Mouse (Mus musculus) embryonic facial prominence, embryonic 12.5 days (tissue): ENCODE measurements around the gene Abhd12b. TPM values are rescaled to one million over a fixed set of nuclear protein-coding genes. Genes with fewer than 3 reads are reported as not detected.
A peak's percentile ranks its signal among the peaks of the same experiment; 100 is the strongest.

Experiments used
- ATAC-seq: fragments of 200-750 bp; cut with Nextera tagmentation; 2 replicates; pipeline ENCODE4 v1.8.0; 2017; ENCODE audit not compliant: insufficient number of reproducible peaks, insufficient read depth, low FRiP score, low TSS enrichment
- H3K27ac ChIP-seq: fragments of 300-500 bp; sonication (generic); 2 replicates; pipeline ENCODE4 v1.5.1; 2016; ENCODE audit warnings: mild to moderate bottlenecking
- H3K27me3 ChIP-seq: fragments of 300-500 bp; sonication (generic); 2 replicates; pipeline ENCODE4 v1.6.1; 2016; ENCODE audit warnings: mild to moderate bottlenecking, moderate library complexity
- H3K36me3 ChIP-seq: fragments of 300-500 bp; sonication (generic); 2 replicates; pipeline ENCODE4 v1.6.1; 2016; ENCODE audit warnings: mild to moderate bottlenecking
- H3K4me1 ChIP-seq: fragments of 300-500 bp; sonication (generic); 2 replicates; pipeline ENCODE4 v1.6.1; 2016
- H3K4me2 ChIP-seq: fragments of 300-500 bp; sonication (generic); replicated peaks from 2 replicates; pipeline ENCODE4 v1.6.1; 2016; ENCODE audit warnings: mild to moderate bottlenecking, moderate library complexity
- H3K4me3 ChIP-seq: fragments of 300-500 bp; sonication (generic); 2 replicates; pipeline ENCODE4 v1.5.1; 2016; ENCODE audit warnings: mild to moderate bottlenecking
- H3K9ac ChIP-seq: fragments of 300-500 bp; sonication (generic); 2 replicates; pipeline ENCODE4 v1.6.1; 2016; ENCODE audit warnings: mild to moderate bottlenecking, moderate library complexity
- H3K9me3 ChIP-seq: fragments of 300-500 bp; sonication (generic); 2 replicates; pipeline ENCODE4 v1.6.1; 2016; ENCODE audit warnings: mild to moderate bottlenecking, moderate library complexity
- WGBS: fragments of 180-500 bp; shearing (Covaris S2); methylation state at CpG from one replicate; pipeline ENCODE4 v1.1.7; 2016; 5-methylcytosine and 5-hydroxymethylcytosine counted together
- polyA plus RNA-seq: library from polyadenylated mRNA; unstranded; fragments of >200 nt; fragmentation: Nextera tagmentation; extraction: Ambion mirVana; gene quantifications from 2 replicates; pipeline ENCODE4 v1.2.1, GENCODE M21; 2016

Gene Abhd12b
- 0.09 and 0.25 TPM in 2 replicates for polyA plus RNA-seq

DNA sequence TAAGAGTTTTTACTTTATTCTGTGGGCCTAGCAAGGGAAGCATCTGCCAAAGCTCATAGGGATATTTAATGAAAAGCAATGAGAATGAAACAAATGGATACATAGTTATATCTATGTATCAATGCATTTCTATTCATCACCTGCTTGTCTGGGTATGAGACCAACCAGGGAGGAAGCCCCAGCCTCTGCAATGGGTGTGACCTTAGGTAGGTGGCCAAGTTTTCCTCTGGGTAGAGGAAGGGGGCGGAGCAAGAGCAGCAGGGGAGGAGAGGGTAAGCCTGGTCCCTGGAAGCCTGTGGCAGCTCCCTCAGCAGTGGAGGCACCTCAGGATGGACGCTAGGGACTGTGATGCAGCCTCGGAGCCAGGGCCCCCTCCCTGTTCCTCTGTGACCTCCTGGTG is at the start of gene Abhd12b:
Gene Abhd12b (plus strand): TSS at position 301 of the 400 bp plus-strand sequence.
- Histone ChIP-seq H3K9ac (no peak within 1 kb of the TSS), H3K27ac (no peak within 1 kb of the TSS), H3K4me3 (no peak within 1 kb of the TSS), H3K9me3 (no peaks in the 10 kb centered on the region), H3K4me1 (peaks cover 6% of the 10 kb centered on the region), H3K4me2 (no peak within 1 kb of the TSS), H3K36me3 (no peaks in the 10 kb centered on the region), H3K27me3 (0 out of 2 replicates have a peak, but pooled peaks cover 3% of the 10 kb centered on the region)
- no peak for ATAC-seq
- WGBS: 58% methylated on average over 3 of the region's 3 CpGs

- H3K27me3 ChIP-seq: no peaks in the 10 kb centered on the region
- no peak overlapping the region for H3K4me3 ChIP-seq
- no peak overlapping the region for H3K27ac ChIP-seq
- peaks cover 4% of the 10 kb centered on the region; the same call in 1 of the 2 replicates for H3K36me3 ChIP-seq
- no peak overlapping the region for H3K9ac ChIP-seq
- WGBS: 30% methylated on average over 4 of the region's 4 CpGs
- H3K9me3 ChIP-seq: no peaks in the 10 kb centered on the region
- peaks cover 30% of the 10 kb centered on the region for H3K4me1 ChIP-seq
- 0 out of 2 replicates have a peak, but pooled peaks have one; percentile 18 for ATAC-seq
- H3K4me2 ChIP-seq: no peak overlapping the region
Observed at GRCm38 (mm10) chr12:70104199-70104598, 49.7 kb upstream of the Abhd12b start.

DNA sequence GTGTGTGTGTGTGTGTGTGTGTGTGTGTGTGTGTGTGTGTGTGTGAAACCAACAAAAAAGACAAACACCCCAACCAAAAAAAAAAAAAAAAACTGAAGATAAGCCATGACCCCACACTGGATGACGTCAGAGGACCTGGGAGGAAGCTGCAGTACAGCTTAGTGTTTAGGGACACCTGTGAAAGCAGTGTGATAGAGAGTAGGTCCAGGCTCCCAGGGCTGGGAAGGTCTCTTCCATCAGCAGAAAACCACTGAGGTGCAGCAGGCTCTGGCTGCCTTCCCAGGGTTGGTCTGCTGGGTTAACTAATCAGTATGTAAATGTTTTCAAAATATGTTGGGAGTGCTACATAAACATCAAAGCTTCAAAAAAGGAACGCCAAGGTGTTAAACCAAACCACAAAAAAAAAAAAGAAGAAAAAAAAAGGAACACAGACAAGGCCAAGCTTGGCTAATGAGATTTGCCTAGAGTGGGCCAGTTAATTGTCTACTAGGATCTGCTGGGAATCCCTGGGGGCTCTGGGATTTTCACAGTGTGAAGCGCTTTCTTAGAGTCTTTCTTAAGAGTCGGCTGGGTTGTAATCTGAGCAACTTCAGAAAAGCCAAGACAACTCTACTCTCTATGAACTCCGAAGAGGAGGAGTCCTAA is 49.0 kb upstream of the Abhd12b start:
- no peaks in the 10 kb centered on the region for H3K9me3 ChIP-seq
- no peak overlapping the region for H3K27ac ChIP-seq
- H3K9ac ChIP-seq: no peak overlapping the region
- no peak for ATAC-seq
- no peak overlapping the region for H3K4me3 ChIP-seq
- whole genome bisulfite sequencing: 13% methylated on average over 5 of the region's 5 CpGs
- H3K36me3 ChIP-seq: peaks cover 4% of the 10 kb centered on the region; the same call in 1 of the 2 replicates
- H3K4me2 ChIP-seq: no peak overlapping the region
- H3K27me3 ChIP-seq: no peaks in the 10 kb centered on the region
- H3K4me1 ChIP-seq: peaks cover 31% of the 10 kb centered on the region

GRCm38 (mm10) chr12:70105885-70106284 is 48.1 kb upstream of the Abhd12b start:
- Histone ChIP-seq H3K9me3 (no peaks in the 10 kb centered on the region), H3K27me3 (no peaks in the 10 kb centered on the region), H3K4me2 (no peak overlapping the region), H3K36me3 (peaks cover 2% of the 10 kb centered on the region; the same call in 1 of the 2 replicates), H3K4me1 (peaks cover 40% of the 10 kb centered on the region), H3K27ac (0 out of 2 replicates have a peak overlapping the region, but pooled peaks have one; percentile 24), H3K4me3 (no peak overlapping the region), H3K9ac (no peak overlapping the region)
- no peak for ATAC-seq
- 63% methylated on average over 6 of the region's 6 CpGs for WGBS

GRCm38 (mm10) chr12:70106508-70106907 is 47.4 kb upstream of the Abhd12b start:
- Histone ChIP-seq H3K4me3 (no peak overlapping the region), H3K9me3 (no peaks in the 10 kb centered on the region), H3K27me3 (no peaks in the 10 kb centered on the region), H3K36me3 (no peaks in the 10 kb centered on the region), H3K27ac (peak overlapping the region; percentile 24; the same call in 1 of the 2 replicates), H3K4me1 (peaks cover 40% of the 10 kb centered on the region), H3K9ac (no peak overlapping the region), H3K4me2 (no peak overlapping the region)
- no peak for ATAC-seq
- WGBS: 44% methylated on average over 9 of the region's 9 CpGs

DNA sequence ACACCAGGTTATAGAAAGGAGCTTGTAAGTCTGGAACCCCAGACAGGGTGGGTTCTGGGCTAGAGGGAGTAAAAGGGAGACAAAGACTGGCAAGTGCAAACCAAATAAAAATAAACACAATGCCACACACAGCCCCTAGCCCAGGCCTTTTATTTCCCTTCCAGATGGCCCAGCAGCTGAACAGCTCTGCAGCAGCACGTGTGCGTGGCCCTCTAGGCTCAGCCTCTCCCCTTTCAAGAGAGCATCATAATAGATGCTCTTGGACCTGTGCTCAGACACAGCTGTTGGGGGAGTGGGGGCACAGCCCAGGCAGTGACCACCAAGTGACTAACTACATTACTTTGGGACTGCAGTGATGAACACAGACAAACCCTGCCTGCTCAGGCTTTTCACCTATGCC is 45.8 kb upstream of the Abhd12b start:
- Histone ChIP-seq H3K9ac (no peak overlapping the region), H3K4me1 (peaks cover 40% of the 10 kb centered on the region), H3K4me2 (no peak overlapping the region), H3K9me3 (no peaks in the 10 kb centered on the region), H3K4me3 (no peak overlapping the region), H3K36me3 (no peaks in the 10 kb centered on the region), H3K27ac (no peak overlapping the region), H3K27me3 (peaks cover 8% of the 10 kb centered on the region)
- ATAC-seq: no peak
- 22% methylated on average over 2 of the region's 2 CpGs for WGBS

- H3K27ac ChIP-seq: no peak overlapping the region
- WGBS: 72% methylated on average over 6 of the region's 6 CpGs
- peaks cover 29% of the 10 kb centered on the region; the same call in 1 of the 2 replicates for H3K4me1 ChIP-seq
- no peak for ATAC-seq
- no peaks in the 10 kb centered on the region for H3K9me3 ChIP-seq
- H3K4me2 ChIP-seq: peak overlapping the region; percentile 95
- H3K36me3 ChIP-seq: no peaks in the 10 kb centered on the region
- no peak overlapping the region for H3K9ac ChIP-seq
- H3K27me3 ChIP-seq: peaks cover 8% of the 10 kb centered on the region
- H3K4me3 ChIP-seq: peak overlapping the region; percentile 91
Observed at GRCm38 (mm10) chr12:70109921-70110320, 44.0 kb upstream of the Abhd12b start.

DNA sequence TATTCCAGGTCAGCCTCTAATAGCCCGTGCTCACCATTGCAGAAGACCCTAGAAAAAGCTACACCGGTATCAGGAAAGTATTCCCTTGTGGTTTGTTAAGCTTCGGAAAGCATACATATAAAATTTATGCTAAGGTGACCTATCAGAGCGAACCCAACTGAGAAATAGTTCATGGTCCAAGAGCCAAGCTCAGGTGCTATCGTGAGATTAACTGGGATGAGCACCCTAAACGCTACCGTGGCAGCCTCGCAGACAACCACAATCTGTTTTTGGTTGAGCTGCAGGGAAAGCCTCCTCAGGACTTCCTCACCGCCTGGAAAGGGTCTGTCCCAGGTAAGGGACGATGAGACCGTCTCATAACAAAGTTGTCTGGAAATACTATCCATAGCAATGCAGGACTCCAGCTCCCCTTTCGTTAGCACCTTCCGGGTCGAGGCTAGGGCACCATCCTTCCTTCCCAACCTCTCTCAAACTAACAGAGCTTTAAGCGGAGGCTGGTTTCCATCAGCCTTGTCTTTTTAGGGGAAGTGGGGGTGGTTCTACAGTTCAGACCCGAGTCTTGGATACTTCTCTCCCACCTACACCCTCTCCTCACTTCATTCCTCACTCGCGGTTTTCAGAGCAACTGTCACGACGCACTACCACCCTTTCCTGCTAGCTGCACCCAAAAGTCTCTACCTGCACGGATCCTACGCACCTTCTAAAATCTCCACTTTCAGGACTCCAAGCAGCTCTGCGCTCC is 43.4 kb upstream of the Abhd12b start:
- no peak for ATAC-seq
- H3K36me3 ChIP-seq: no peaks in the 10 kb centered on the region
- no peaks in the 10 kb centered on the region for H3K9me3 ChIP-seq
- H3K4me2 ChIP-seq: peak overlapping the region; percentile 95
- H3K4me1 ChIP-seq: peaks cover 24% of the 10 kb centered on the region; the same call in 1 of the 2 replicates
- H3K9ac ChIP-seq: peak overlapping the region; percentile 90
- 11% methylated on average over 23 of the region's 23 CpGs for WGBS
- H3K4me3 ChIP-seq: peak overlapping the region; percentile 91
- H3K27ac ChIP-seq: peak overlapping the region; percentile 81; the same call in 1 of the 2 replicates
- H3K27me3 ChIP-seq: peaks cover 8% of the 10 kb centered on the region

DNA sequence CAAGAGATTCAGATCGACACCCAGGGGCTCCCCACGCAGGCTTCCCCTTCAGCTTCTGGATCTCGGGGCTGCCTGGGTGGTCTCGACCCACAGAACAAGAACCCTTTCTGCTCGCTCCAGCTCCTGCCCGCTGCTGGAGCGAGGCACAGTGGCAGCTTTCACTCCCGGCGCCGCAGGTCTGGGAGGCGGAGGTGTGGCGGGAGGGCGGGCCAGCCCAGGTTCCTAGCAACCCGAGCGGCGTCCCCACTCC is 42.9 kb upstream of the Abhd12b start:
- Histone ChIP-seq H3K9ac (peak overlapping the region; percentile 90), H3K27me3 (peaks cover 8% of the 10 kb centered on the region), H3K4me2 (peak overlapping the region; percentile 95), H3K9me3 (no peaks in the 10 kb centered on the region), H3K4me1 (peaks cover 19% of the 10 kb centered on the region; the same call in 1 of the 2 replicates), H3K27ac (peak overlapping the region; percentile 81), H3K4me3 (peak overlapping the region; percentile 91), H3K36me3 (no peaks in the 10 kb centered on the region)
- ATAC-seq: no peak
- 0% methylated on average over 16 of the region's 16 CpGs for WGBS

- WGBS: under 1% methylated on average over 93 of the region's 101 CpGs
- Histone ChIP-seq H3K4me3 (peak overlapping the region; percentile 91), H3K9ac (peak overlapping the region; percentile 90), H3K9me3 (no peaks in the 10 kb centered on the region), H3K27ac (peak overlapping the region; percentile 81), H3K27me3 (peaks cover 8% of the 10 kb centered on the region), H3K4me1 (peaks cover 14% of the 10 kb centered on the region; the same call in 1 of the 2 replicates), H3K36me3 (no peaks in the 10 kb centered on the region), H3K4me2 (peak overlapping the region; percentile 95)
- ATAC-seq: peak; percentile 70
Observed at GRCm38 (mm10) chr12:70111367-70112089, 42.4 kb upstream of the Abhd12b start.

DNA sequence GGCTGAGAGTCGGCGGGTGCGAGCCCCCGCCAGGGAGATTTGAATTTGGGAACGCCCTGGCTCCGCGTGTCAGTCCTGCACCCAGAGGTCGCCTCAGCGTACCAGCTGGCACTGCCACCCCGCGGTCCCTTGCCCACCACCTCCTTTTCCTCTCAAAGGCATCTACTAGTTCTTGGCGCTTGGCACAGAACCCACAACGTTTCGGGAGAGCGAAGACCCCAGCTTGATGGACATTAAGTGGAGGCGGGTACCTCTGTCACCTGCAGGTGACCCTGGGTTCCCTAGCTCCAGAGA is 41.9 kb upstream of the Abhd12b start:
- peak overlapping the region; percentile 90 for H3K9ac ChIP-seq
- H3K36me3 ChIP-seq: no peaks in the 10 kb centered on the region
- H3K4me1 ChIP-seq: peaks cover 10% of the 10 kb centered on the region; the same call in 1 of the 2 replicates
- 0 out of 2 replicates have a peak, but pooled peaks have one; percentile 18 for ATAC-seq
- peaks cover 8% of the 10 kb centered on the region for H3K27me3 ChIP-seq
- H3K4me2 ChIP-seq: peak overlapping the region; percentile 95
- peak overlapping the region; percentile 91 for H3K4me3 ChIP-seq
- no peaks in the 10 kb centered on the region for H3K9me3 ChIP-seq
- no peak overlapping the region for H3K27ac ChIP-seq
- WGBS: 4% methylated on average over 16 of the region's 16 CpGs
